In genomic region chr3:86959088-86959487, GRCm38 (mm10) we compare ENCODE assay signal across 26 mouse cellular contexts.
"Had no signal": no experiment of that assay in that cellular context is flagged by ENCODE, and none has a peak within 500 bp of the region (broad histone marks: within the 10 kb centered on the region; RNA-seq: fewer than 3 reads in every experiment).

No protein-coding gene starts in this region.

- H3K4me3 ChIP-seq: heart, embryonic 10.5 days; heart, embryonic 12.5 days; hindbrain, embryonic 10.5 days; hindbrain, embryonic 12.5 days; intestine, embryonic 15.5 days; kidney, embryonic 15.5 days; limb, embryonic 13.5 days; limb, embryonic 15.5 days had no signal

- H3K4me1 ChIP-seq: heart, embryonic 12.5 days; hindbrain, embryonic 12.5 days; intestine, embryonic 15.5 days; limb, embryonic 13.5 days; limb, embryonic 15.5 days had no signal

- H3K9me3 ChIP-seq: heart, embryonic 10.5 days; intestine, embryonic 15.5 days; kidney, embryonic 15.5 days; limb, embryonic 15.5 days had no signal

- DNase-seq: forebrain, postnatal 0 days; gastrocnemius, postnatal 14 days; gastrocnemius, postnatal 36 days; heart, adult 18-20 months; heart, postnatal 10 days; heart, postnatal 4 days; kidney, adult 2 months; kidney, adult 9 months; kidney, postnatal 14 days; kidney, postnatal 36 days; layer of hippocampus, adult 9-11 months; layer of hippocampus, postnatal 36 days; left cerebral cortex, postnatal 4 days had no signal

- H3K27ac ChIP-seq: heart, embryonic 10.5 days; hindbrain, embryonic 10.5 days; hindbrain, embryonic 12.5 days; hindbrain, embryonic 14.5 days; intestine, embryonic 15.5 days; kidney, embryonic 15.5 days; kidney, postnatal 0 days; limb, embryonic 13.5 days; limb, embryonic 15.5 days had no signal

- ATAC-seq: forebrain, postnatal 0 days; hindbrain, embryonic 16.5 days; inflammation-experienced regulatory T-cells, adult 6 months; intestine, embryonic 15.5 days; intestine, postnatal 0 days had no signal

- H3K27me3 ChIP-seq: heart, embryonic 12.5 days; hindbrain, embryonic 12.5 days; intestine, embryonic 15.5 days; kidney, embryonic 15.5 days; limb, embryonic 13.5 days; limb, embryonic 15.5 days had no signal

- H3K36me3 ChIP-seq: heart, embryonic 10.5 days; heart, embryonic 12.5 days; hindbrain, embryonic 10.5 days; hindbrain, embryonic 12.5 days; intestine, embryonic 15.5 days; kidney, embryonic 15.5 days; limb, embryonic 13.5 days; limb, embryonic 15.5 days had no signal
